Mouse (Mus musculus) cortical plate, adult 2 months (tissue): ENCODE data around the gene Gsk3b.

Source experiments
- CTCF ChIP-seq: fragments of 200-500 bp; IDR thresholded peaks from 2 replicates; pipeline ENCODE4 v1.5.1; 2011; ENCODE audit warnings: mild to moderate bottlenecking, control low read depth, low read length; ENCODE audit not compliant: insufficient read depth; ENCODE audit errors: extremely low read depth
- POLR2A ChIP-seq: fragments of 200-500 bp; IDR thresholded peaks from 2 replicates; pipeline ENCODE4 v1.6.1; 2011; ENCODE audit warnings: mild to moderate bottlenecking, low read length, control low read depth; ENCODE audit not compliant: insufficient read depth; ENCODE audit errors: extremely low read depth

DNA sequence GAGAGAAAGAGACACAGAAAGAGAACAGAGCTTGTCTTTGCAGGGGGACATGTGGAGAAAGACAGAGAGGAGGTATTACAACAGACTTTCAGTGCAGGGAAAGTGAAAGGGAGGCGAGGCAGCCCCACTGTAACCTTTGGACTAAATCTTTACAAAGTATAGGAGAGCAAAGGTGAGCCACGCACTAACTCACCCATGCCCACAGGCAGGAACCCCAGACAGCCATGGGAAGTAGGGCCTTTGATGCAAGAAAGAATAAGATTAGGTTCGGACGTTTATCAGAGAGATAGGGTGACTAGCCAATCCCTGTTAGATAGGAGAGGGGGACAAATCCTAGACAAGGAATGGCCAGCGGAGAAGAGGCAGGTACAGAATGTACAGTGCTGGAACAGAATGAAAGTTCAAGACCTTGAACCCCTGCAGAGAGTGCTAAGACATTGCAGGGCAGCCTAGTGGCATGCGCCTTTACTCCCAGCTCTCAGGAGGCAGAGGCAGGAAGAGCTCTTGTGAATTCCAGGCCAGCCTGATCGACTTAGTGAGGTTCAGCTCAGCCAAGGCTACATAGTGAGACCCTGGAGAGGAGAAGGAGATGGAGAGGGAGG lies 193.9 kb downstream of the Gsk3b start:
- TF ChIP-seq CTCF: no peak
- no peak for TF ChIP-seq POLR2A
